Mouse (Mus musculus): ENCODE data around the gene Iqcg. TPM values are rescaled to one million over a fixed set of nuclear protein-coding genes. Genes with fewer than 3 reads are reported as not detected.

Gene Iqcg
- total and polyA plus RNA-seq, 2 experiments from 2014 or later = 5.1 to 8.3 TPM

DNA sequence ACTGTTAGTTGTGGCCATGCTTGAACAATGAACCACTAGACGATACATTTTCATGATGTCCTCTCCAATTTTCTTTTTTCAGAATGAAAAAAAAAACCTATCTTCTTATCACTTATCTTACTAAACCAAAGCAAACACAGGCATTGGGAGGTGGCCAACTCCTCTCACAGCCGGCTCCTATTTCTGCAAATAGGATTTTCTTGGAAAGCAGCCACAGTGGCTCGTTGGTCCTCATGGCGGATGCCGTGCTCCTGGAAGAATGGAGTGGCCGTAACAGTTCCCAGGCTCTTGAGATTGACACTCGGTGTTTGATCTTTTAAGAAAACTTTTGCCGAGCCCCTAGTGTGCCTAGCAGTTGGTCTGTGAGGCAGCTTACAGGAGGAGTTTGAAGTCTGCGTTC, 50.8 kb downstream of the Iqcg start:
- Histone ChIP-seq H3K36me3 (ENCODE audit: insufficient read depth, low read length) (peaks cover 36% of the 10 kb centered on the region), H3K4me2 (ENCODE audit: low read depth, low read length, poor library complexity, severe bottlenecking) (no peak overlapping the region), H3K9ac (replicated peaks; ENCODE audit: low read length, poor library complexity, severe bottlenecking) (no peak overlapping the region), H3K4me1 (ENCODE audit: insufficient read depth, low read length) (no peaks in the 10 kb centered on the region), H3K9me3 (ENCODE audit: low read length) (no peaks in the 10 kb centered on the region), H3K27me3 (ENCODE audit: insufficient read depth, low read length) (no peaks in the 10 kb centered on the region), H3K4me3 (ENCODE audit: low read depth, low read length) (no peak overlapping the region), H3K27ac (ENCODE audit: low read depth, low read length) (no peak overlapping the region)
- 34% methylated on average over 9 of the region's 9 CpGs for WGBS
- no peak for TF ChIP-seq CTCF (IDR thresholded peaks at IDR 0.05)
- ATAC-seq (ENCODE audit: low FRiP score) (no peak), DNase-seq (ENCODE audit: low spot score) (peak; percentile 79)

GRCm38 (mm10) chr16:32992158-32992557, 63.9 kb downstream of the Iqcg start:
- Histone ChIP-seq H3K9ac (replicated peaks; ENCODE audit: low read length, poor library complexity, severe bottlenecking) (no peak overlapping the region), H3K4me3 (ENCODE audit: low read depth, low read length) (no peak overlapping the region), H3K4me1 (ENCODE audit: insufficient read depth, low read length) (no peaks in the 10 kb centered on the region), H3K4me2 (ENCODE audit: low read depth, low read length, poor library complexity, severe bottlenecking) (no peak overlapping the region), H3K27me3 (ENCODE audit: insufficient read depth, low read length) (no peaks in the 10 kb centered on the region), H3K9me3 (ENCODE audit: low read length) (no peaks in the 10 kb centered on the region), H3K27ac (ENCODE audit: low read depth, low read length) (no peak overlapping the region), H3K36me3 (ENCODE audit: insufficient read depth, low read length) (peaks cover 35% of the 10 kb centered on the region)
- TF ChIP-seq CTCF (IDR thresholded peaks at IDR 0.05) = no peak
- ATAC-seq (ENCODE audit: low FRiP score) (no peak), DNase-seq (ENCODE audit: low spot score) (no peak)
- WGBS = 95% methylated on average over 5 of the region's 5 CpGs

GRCm38 (mm10) chr16:32984631-32985030, 71.4 kb downstream of the Iqcg start:
- Histone ChIP-seq H3K4me2 (ENCODE audit: low read depth, low read length, poor library complexity, severe bottlenecking) (no peak overlapping the region), H3K36me3 (ENCODE audit: insufficient read depth, low read length) (peaks cover 22% of the 10 kb centered on the region), H3K4me3 (ENCODE audit: low read depth, low read length) (no peak overlapping the region), H3K9me3 (ENCODE audit: low read length) (no peaks in the 10 kb centered on the region), H3K27me3 (ENCODE audit: insufficient read depth, low read length) (no peaks in the 10 kb centered on the region), H3K9ac (replicated peaks; ENCODE audit: low read length, poor library complexity, severe bottlenecking) (no peak overlapping the region), H3K4me1 (ENCODE audit: insufficient read depth, low read length) (no peaks in the 10 kb centered on the region), H3K27ac (ENCODE audit: low read depth, low read length) (no peak overlapping the region)
- WGBS = 98% methylated on average over 2 of the region's 2 CpGs
- DNase-seq (ENCODE audit: low spot score) (no peak), ATAC-seq (ENCODE audit: low FRiP score) (no peak)
- no peak for TF ChIP-seq CTCF (IDR thresholded peaks at IDR 0.05)

- H3K9me3 ChIP-seq (ENCODE audit: low read length) = no peaks in the 10 kb centered on the region
- no peak overlapping the region for H3K27ac ChIP-seq (ENCODE audit: low read depth, low read length)
- no peak overlapping the region for H3K9ac ChIP-seq (replicated peaks; ENCODE audit: low read length, poor library complexity, severe bottlenecking)
- WGBS = 94% methylated on average over 4 of the region's 4 CpGs
- DNase-seq (ENCODE audit: low spot score) (no peak), ATAC-seq (ENCODE audit: low FRiP score) (no peak)
- no peak overlapping the region for H3K4me3 ChIP-seq (ENCODE audit: low read depth, low read length)
- H3K27me3 ChIP-seq (ENCODE audit: insufficient read depth, low read length) = no peaks in the 10 kb centered on the region
- H3K36me3 ChIP-seq (ENCODE audit: insufficient read depth, low read length) = peaks cover 20% of the 10 kb centered on the region
- no peak for TF ChIP-seq CTCF (IDR thresholded peaks at IDR 0.05)
- H3K4me1 ChIP-seq (ENCODE audit: insufficient read depth, low read length) = no peaks in the 10 kb centered on the region
- no peak overlapping the region for H3K4me2 ChIP-seq (ENCODE audit: low read depth, low read length, poor library complexity, severe bottlenecking)
Measured at GRCm38 (mm10) chr16:32981405-32981804, 74.6 kb downstream of the Iqcg start.

DNA sequence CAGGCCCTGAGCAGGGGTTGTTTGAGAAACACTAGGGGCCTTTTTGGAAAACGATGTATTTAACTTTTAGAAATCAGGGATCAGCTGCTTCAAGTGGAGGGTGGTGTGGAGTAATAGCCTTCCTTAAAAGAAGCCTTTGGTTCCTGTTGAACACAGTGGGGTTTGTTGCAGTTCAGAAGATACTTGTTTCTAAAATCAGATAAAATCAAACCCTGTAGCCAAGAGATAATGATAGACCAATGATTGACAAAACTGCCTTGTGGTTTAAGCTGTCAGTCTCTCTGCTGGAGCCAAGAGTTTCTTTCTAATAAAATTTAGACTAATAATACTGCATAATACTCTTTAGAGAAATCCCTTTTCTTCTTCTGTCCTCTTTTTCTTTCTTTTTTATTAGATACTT, 75.8 kb downstream of the Iqcg start:
- no peaks in the 10 kb centered on the region for H3K9me3 ChIP-seq (ENCODE audit: low read length)
- no peaks in the 10 kb centered on the region for H3K27me3 ChIP-seq (ENCODE audit: insufficient read depth, low read length)
- no peak overlapping the region for H3K9ac ChIP-seq (replicated peaks; ENCODE audit: low read length, poor library complexity, severe bottlenecking)
- no peaks in the 10 kb centered on the region for H3K4me1 ChIP-seq (ENCODE audit: insufficient read depth, low read length)
- ATAC-seq (ENCODE audit: low FRiP score) (no peak), DNase-seq (ENCODE audit: low spot score) (peak; percentile 1)
- no peak overlapping the region for H3K4me2 ChIP-seq (ENCODE audit: low read depth, low read length, poor library complexity, severe bottlenecking)
- TF ChIP-seq CTCF (IDR thresholded peaks at IDR 0.05) = no peak
- WGBS = 84% methylated on average over 1 of the region's 1 CpGs
- no peak overlapping the region for H3K27ac ChIP-seq (ENCODE audit: low read depth, low read length)
- no peak overlapping the region for H3K4me3 ChIP-seq (ENCODE audit: low read depth, low read length)
- H3K36me3 ChIP-seq (ENCODE audit: insufficient read depth, low read length) = peaks cover 23% of the 10 kb centered on the region

DNA sequence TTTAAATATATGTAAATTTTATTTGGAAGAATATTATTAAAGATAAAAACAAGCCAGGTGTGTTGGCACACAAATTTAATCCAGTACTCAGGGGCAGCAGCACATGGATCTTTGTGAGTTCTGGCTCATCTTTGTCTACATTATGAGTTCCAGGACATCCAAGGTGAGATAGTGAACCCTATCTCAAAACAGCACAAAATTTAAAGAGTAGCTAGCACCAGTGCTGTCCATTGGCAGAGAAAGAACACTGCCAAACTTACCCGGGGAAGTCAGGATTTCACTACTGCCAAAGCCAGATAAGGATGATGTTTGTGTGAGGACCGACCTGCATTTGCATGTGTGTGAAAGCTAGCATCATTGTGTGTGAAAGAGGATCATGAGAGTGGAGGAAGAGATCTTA, 83.0 kb downstream of the Iqcg start:
- ATAC-seq (ENCODE audit: low FRiP score) = no peak
- H3K4me1 ChIP-seq (ENCODE audit: insufficient read depth, low read length) = no peaks in the 10 kb centered on the region
- H3K36me3 ChIP-seq (ENCODE audit: insufficient read depth, low read length) = peaks cover 19% of the 10 kb centered on the region; the same call in 1 of the 2 replicates
- DNase-seq (ENCODE audit: low spot score) = no peak
- WGBS = 73% methylated on average over 2 of the region's 2 CpGs
- H3K4me2 ChIP-seq (ENCODE audit: low read depth, low read length, poor library complexity, severe bottlenecking) = no peak overlapping the region
- no peak overlapping the region for H3K27ac ChIP-seq (ENCODE audit: low read depth, low read length)
- no peaks in the 10 kb centered on the region for H3K27me3 ChIP-seq (ENCODE audit: insufficient read depth, low read length)
- TF ChIP-seq CTCF (IDR thresholded peaks at IDR 0.05) = no peak
- no peak overlapping the region for H3K4me3 ChIP-seq (ENCODE audit: low read depth, low read length)
- H3K9ac ChIP-seq (replicated peaks; ENCODE audit: low read length, poor library complexity, severe bottlenecking) = no peak overlapping the region
- H3K9me3 ChIP-seq (ENCODE audit: low read length) = no peaks in the 10 kb centered on the region
